Mouse (Mus musculus): Measurements from ENCODE around the gene Supt20. TPM values are rescaled to one million over a fixed set of nuclear protein-coding genes. Genes with fewer than 3 reads are reported as not detected.
A peak's percentile ranks its signal among the peaks of the same experiment; 100 is the strongest.

Gene Supt20
- polyA plus RNA-seq, 1 experiment from 2014 or later: 70.6 TPM

GRCm38 (mm10) chr3:54736101-54736927 lies 43.7 kb downstream of the Supt20 start:
- Histone ChIP-seq H3K4me1 (ENCODE audit: control insufficient read depth, insufficient read depth, low read depth, low read length) (peaks cover 8% of the 10 kb centered on the region), H3K4me2 (ENCODE audit: low read length) (peak overlapping the region; percentile 61), H3K4me3 (ENCODE audit: low read length) (peak overlapping the region; percentile 80), H3K9me3 (ENCODE audit: control insufficient read depth, low read length) (no peaks in the 10 kb centered on the region), H3K9ac (ENCODE audit: low read depth, low read length) (peak overlapping the region; percentile 96), H3K36me3 (ENCODE audit: control insufficient read depth, insufficient read depth, low read length) (peaks cover 11% of the 10 kb centered on the region), H3K27ac (ENCODE audit: low read depth, low read length) (peak overlapping the region; percentile 99), H3K27me3 (replicated peaks; ENCODE audit: control insufficient read depth, insufficient read depth, low read length) (no peaks in the 10 kb centered on the region)
- ATAC-seq: no peak
- 58% methylated on average over 18 of the region's 18 CpGs for WGBS

- H3K27ac ChIP-seq (ENCODE audit: low read depth, low read length): no peak overlapping the region
- H3K4me1 ChIP-seq (ENCODE audit: control insufficient read depth, insufficient read depth, low read depth, low read length): peaks cover 8% of the 10 kb centered on the region
- peaks cover 17% of the 10 kb centered on the region for H3K36me3 ChIP-seq (ENCODE audit: control insufficient read depth, insufficient read depth, low read length)
- no peak overlapping the region for H3K9ac ChIP-seq (ENCODE audit: low read depth, low read length)
- no peaks in the 10 kb centered on the region for H3K9me3 ChIP-seq (ENCODE audit: control insufficient read depth, low read length)
- H3K4me2 ChIP-seq (ENCODE audit: low read length): no peak overlapping the region
- no peak for ATAC-seq
- no peaks in the 10 kb centered on the region for H3K27me3 ChIP-seq (replicated peaks; ENCODE audit: control insufficient read depth, insufficient read depth, low read length)
- 97% methylated on average over 8 of the region's 8 CpGs for WGBS
- H3K4me3 ChIP-seq (ENCODE audit: low read length): no peak overlapping the region
These were observed 44.7 kb downstream of the Supt20 start for GRCm38 (mm10) chr3:54737317-54737716.

GRCm38 (mm10) chr3:54741965-54742364 lies 49.4 kb downstream of the Supt20 start:
- H3K9me3 ChIP-seq (ENCODE audit: control insufficient read depth, low read length): no peaks in the 10 kb centered on the region
- H3K27ac ChIP-seq (ENCODE audit: low read depth, low read length): no peak overlapping the region
- no peaks in the 10 kb centered on the region for H3K27me3 ChIP-seq (replicated peaks; ENCODE audit: control insufficient read depth, insufficient read depth, low read length)
- no peak for ATAC-seq
- H3K4me3 ChIP-seq (ENCODE audit: low read length): no peak overlapping the region
- no peak overlapping the region for H3K4me2 ChIP-seq (ENCODE audit: low read length)
- 96% methylated on average over 11 of the region's 11 CpGs for WGBS
- peaks cover 57% of the 10 kb centered on the region for H3K36me3 ChIP-seq (ENCODE audit: control insufficient read depth, insufficient read depth, low read length)
- H3K4me1 ChIP-seq (ENCODE audit: control insufficient read depth, insufficient read depth, low read depth, low read length): no peaks in the 10 kb centered on the region
- no peak overlapping the region for H3K9ac ChIP-seq (ENCODE audit: low read depth, low read length)

GRCm38 (mm10) chr3:54745799-54746198 lies 53.2 kb downstream of the Supt20 start:
- ATAC-seq: no peak
- H3K9me3 ChIP-seq (ENCODE audit: control insufficient read depth, low read length): no peaks in the 10 kb centered on the region

GRCm38 (mm10) chr3:54753411-54753810 lies 60.8 kb downstream of the Supt20 start:
- no peak overlapping the region for H3K9ac ChIP-seq (ENCODE audit: low read depth, low read length)
- H3K36me3 ChIP-seq (ENCODE audit: control insufficient read depth, insufficient read depth, low read length): peaks cover 12% of the 10 kb centered on the region; the same call in 1 of the 2 replicates
- no peak overlapping the region for H3K27ac ChIP-seq (ENCODE audit: low read depth, low read length)
- 81% methylated on average over 4 of the region's 4 CpGs for WGBS
- ATAC-seq: no peak
- H3K4me3 ChIP-seq (ENCODE audit: low read length): no peak overlapping the region
- no peak overlapping the region for H3K4me2 ChIP-seq (ENCODE audit: low read length)
- no peaks in the 10 kb centered on the region for H3K9me3 ChIP-seq (ENCODE audit: control insufficient read depth, low read length)
- H3K4me1 ChIP-seq (ENCODE audit: control insufficient read depth, insufficient read depth, low read depth, low read length): peaks cover 5% of the 10 kb centered on the region; the same call in 1 of the 2 replicates
- H3K27me3 ChIP-seq (replicated peaks; ENCODE audit: control insufficient read depth, insufficient read depth, low read length): no peaks in the 10 kb centered on the region

More at GRCm38 (mm10) chr3:54745799-54746198, 53.2 kb downstream of the Supt20 start:
- 62% methylated on average over 5 of the region's 5 CpGs for WGBS
- Histone ChIP-seq H3K27me3 (replicated peaks; ENCODE audit: control insufficient read depth, insufficient read depth, low read length) (no peaks in the 10 kb centered on the region), H3K36me3 (ENCODE audit: control insufficient read depth, insufficient read depth, low read length) (peaks cover 75% of the 10 kb centered on the region), H3K9ac (ENCODE audit: low read depth, low read length) (no peak overlapping the region), H3K4me2 (ENCODE audit: low read length) (no peak overlapping the region), H3K4me3 (ENCODE audit: low read length) (no peak overlapping the region), H3K27ac (ENCODE audit: low read depth, low read length) (no peak overlapping the region), H3K4me1 (ENCODE audit: control insufficient read depth, insufficient read depth, low read depth, low read length) (no peaks in the 10 kb centered on the region)

GRCm38 (mm10) chr3:54755145-54756041 lies 62.8 kb downstream of the Supt20 start, which contains the start of gene Smad9:
Gene Smad9 (plus strand): TSS chr3:54755582.
- peak; percentile 88 for ATAC-seq
- H3K4me3 ChIP-seq (ENCODE audit: low read length): peak within 1 kb of the TSS; percentile 52
- under 1% methylated on average over 43 of the region's 66 CpGs for WGBS
- no peak within 1 kb of the TSS for H3K27ac ChIP-seq (ENCODE audit: low read depth, low read length)
- peak within 1 kb of the TSS; percentile 86 for H3K9ac ChIP-seq (ENCODE audit: low read depth, low read length)
- H3K4me2 ChIP-seq (ENCODE audit: low read length): peak within 1 kb of the TSS; percentile 71
- peaks cover 5% of the 10 kb centered on the region; the same call in 1 of the 2 replicates for H3K4me1 ChIP-seq (ENCODE audit: control insufficient read depth, insufficient read depth, low read depth, low read length)
- no peaks in the 10 kb centered on the region for H3K9me3 ChIP-seq (ENCODE audit: control insufficient read depth, low read length)
- 0 out of 2 replicates have a peak, but pooled peaks cover 2% of the 10 kb centered on the region for H3K36me3 ChIP-seq (ENCODE audit: control insufficient read depth, insufficient read depth, low read length)
- H3K27me3 ChIP-seq (replicated peaks; ENCODE audit: control insufficient read depth, insufficient read depth, low read length): no peaks in the 10 kb centered on the region

GRCm38 (mm10) chr3:54756058-54756457 lies 63.5 kb downstream of the Supt20 start:
- ATAC-seq: peak; percentile 60; the same call in 1 of the 2 replicates
- H3K9me3 ChIP-seq (ENCODE audit: control insufficient read depth, low read length): no peaks in the 10 kb centered on the region
- H3K27me3 ChIP-seq (replicated peaks; ENCODE audit: control insufficient read depth, insufficient read depth, low read length): no peaks in the 10 kb centered on the region
- H3K36me3 ChIP-seq (ENCODE audit: control insufficient read depth, insufficient read depth, low read length): no peaks in the 10 kb centered on the region
- peak overlapping the region; percentile 71 for H3K4me2 ChIP-seq (ENCODE audit: low read length)
- WGBS: 3% methylated on average over 11 of the region's 11 CpGs
- H3K4me1 ChIP-seq (ENCODE audit: control insufficient read depth, insufficient read depth, low read depth, low read length): peaks cover 7% of the 10 kb centered on the region
- H3K9ac ChIP-seq (ENCODE audit: low read depth, low read length): peak overlapping the region; percentile 86
- peak overlapping the region; percentile 52 for H3K4me3 ChIP-seq (ENCODE audit: low read length)
- no peak overlapping the region for H3K27ac ChIP-seq (ENCODE audit: low read depth, low read length)

- WGBS: 87% methylated on average over 8 of the region's 8 CpGs
- H3K4me2 ChIP-seq (ENCODE audit: low read length): no peak overlapping the region
- H3K4me1 ChIP-seq (ENCODE audit: control insufficient read depth, insufficient read depth, low read depth, low read length): peaks cover 8% of the 10 kb centered on the region
These were observed 64.8 kb downstream of the Supt20 start for GRCm38 (mm10) chr3:54757446-54757845.

GRCm38 (mm10) chr3:54759211-54759610 lies 66.6 kb downstream of the Supt20 start:
- no peak overlapping the region for H3K4me3 ChIP-seq (ENCODE audit: low read length)
- H3K9ac ChIP-seq (ENCODE audit: low read depth, low read length): no peak overlapping the region
- H3K27me3 ChIP-seq (replicated peaks; ENCODE audit: control insufficient read depth, insufficient read depth, low read length): no peaks in the 10 kb centered on the region
- ATAC-seq: no peak
- peaks cover 8% of the 10 kb centered on the region for H3K4me1 ChIP-seq (ENCODE audit: control insufficient read depth, insufficient read depth, low read depth, low read length)
- no peaks in the 10 kb centered on the region for H3K36me3 ChIP-seq (ENCODE audit: control insufficient read depth, insufficient read depth, low read length)
- WGBS: 77% methylated on average over 9 of the region's 9 CpGs
- H3K27ac ChIP-seq (ENCODE audit: low read depth, low read length): no peak overlapping the region
- H3K4me2 ChIP-seq (ENCODE audit: low read length): no peak overlapping the region
- no peaks in the 10 kb centered on the region for H3K9me3 ChIP-seq (ENCODE audit: control insufficient read depth, low read length)

More at GRCm38 (mm10) chr3:54757446-54757845, 64.8 kb downstream of the Supt20 start:
- Histone ChIP-seq H3K9me3 (ENCODE audit: control insufficient read depth, low read length) (no peaks in the 10 kb centered on the region), H3K36me3 (ENCODE audit: control insufficient read depth, insufficient read depth, low read length) (no peaks in the 10 kb centered on the region), H3K27ac (ENCODE audit: low read depth, low read length) (no peak overlapping the region), H3K9ac (ENCODE audit: low read depth, low read length) (no peak overlapping the region), H3K4me3 (ENCODE audit: low read length) (no peak overlapping the region), H3K27me3 (replicated peaks; ENCODE audit: control insufficient read depth, insufficient read depth, low read length) (no peaks in the 10 kb centered on the region)
- no peak for ATAC-seq
